Mouse (Mus musculus) adipose tissue, adult 10 weeks (tissue): Measurements from ENCODE around the gene Pafah1b1. TPM values are rescaled to one million over a fixed set of nuclear protein-coding genes. Genes with fewer than 3 reads are reported as not detected.

Source experiments
- polyA plus RNA-seq: library from polyadenylated mRNA; stranded (reverse); fragments of 350-450 nt; fragmentation: Illumina TruSeq; extraction: RNeasy Lipid Tissue Mini Kit (QIAGEN cat#74804); gene quantifications from one replicate; pipeline ENCODE4 v1.2.3, GENCODE M21; 2014; ENCODE audit warnings: low read depth, low replicate concordance

Pafah1b1 gene
- polyA plus RNA-seq: 63.9 TPM

DNA sequence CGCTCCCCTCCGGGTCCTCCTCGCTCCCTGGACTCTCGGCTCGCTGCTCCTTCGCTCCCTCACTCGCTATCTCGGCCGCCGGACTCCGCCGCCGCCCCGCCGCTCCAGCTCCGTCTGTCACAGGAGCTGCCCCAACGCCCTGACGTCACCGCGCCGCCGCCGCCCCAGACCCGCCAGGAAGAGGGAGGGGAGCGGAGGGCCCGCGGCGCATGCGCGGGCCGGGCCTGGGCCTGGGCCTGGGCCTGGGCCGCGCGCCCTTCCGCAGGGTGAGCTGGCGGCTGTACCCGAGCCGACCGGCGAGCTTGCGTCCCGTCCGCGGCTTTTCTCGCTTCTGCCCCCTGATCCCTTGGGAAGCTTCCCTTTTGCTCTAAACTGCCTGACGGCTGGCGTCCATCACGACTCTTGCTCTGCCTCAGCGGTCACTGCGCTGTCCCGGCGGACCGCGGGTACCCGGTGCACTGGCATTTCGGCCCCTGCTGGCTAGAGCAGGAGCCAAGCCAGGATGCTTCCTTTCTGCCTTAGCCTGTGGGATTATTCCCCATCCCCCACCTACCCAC, at the start of gene Pafah1b1:
Gene Pafah1b1 (minus strand): TSS at position 436 of the 557 bp plus-strand sequence.

DNA sequence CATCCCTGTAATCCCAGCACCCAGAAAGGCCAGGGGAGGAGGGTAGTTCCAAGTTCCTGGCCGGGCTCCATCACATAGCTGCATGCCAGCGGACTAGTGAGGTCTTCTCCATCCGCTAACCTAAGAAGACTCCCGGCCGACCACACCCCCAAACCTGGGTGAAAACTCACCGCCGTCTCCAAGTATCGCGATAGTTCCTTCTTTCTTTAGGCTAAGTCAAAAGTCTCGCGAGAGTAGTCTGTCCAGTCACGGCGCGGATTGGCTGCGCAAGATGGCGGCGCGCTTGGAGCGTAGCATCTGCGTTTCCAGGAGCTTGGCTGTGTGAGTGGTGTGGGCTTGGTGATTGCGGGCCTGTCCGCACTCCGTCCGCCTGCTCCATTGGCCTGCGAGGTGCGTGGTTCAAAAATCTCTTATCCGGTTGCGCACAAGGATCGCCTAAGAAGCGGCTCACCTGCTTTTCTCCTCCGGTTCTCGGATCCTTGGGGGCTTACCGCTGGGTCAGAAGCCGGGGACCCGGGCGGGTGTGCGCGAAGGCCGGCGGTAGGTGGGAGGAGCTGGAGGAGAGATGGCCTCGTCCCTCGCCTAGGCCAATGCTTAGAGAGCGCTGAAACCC, 46.2 kb upstream of the Pafah1b1 start, which contains the start of gene Mettl16:
Gene Mettl16 (plus strand): TSS at position 236 of the 613 bp plus-strand sequence.

DNA sequence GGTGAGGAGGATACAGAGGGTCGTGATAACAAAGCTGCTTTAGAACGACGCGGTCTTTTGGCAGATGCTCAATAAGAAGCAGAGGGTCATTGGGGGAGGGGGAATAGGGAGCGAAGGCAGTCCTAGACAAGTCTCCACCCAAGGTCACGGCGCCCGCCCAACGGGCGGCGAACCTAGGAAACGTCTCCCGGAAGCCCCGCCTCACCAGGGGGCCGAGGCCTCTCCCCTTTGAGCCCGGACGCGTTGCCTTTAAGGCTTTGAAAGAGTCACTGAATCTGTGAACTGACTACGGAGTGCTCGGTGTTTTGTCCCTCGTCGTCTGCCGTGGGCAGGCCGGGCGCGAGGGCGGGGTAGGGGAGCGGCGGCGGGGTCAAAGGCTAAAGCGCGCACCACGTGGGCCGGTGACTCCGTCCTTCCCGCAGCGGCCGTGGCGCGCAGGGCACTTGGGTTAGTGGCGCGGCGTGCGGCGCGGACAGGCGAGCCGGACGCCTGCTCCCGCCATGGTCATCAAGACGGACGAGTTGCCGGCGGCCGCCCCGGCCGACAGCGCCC, 75.3 kb downstream of the Pafah1b1 start, which contains the start of gene Cluh:
Gene Cluh (plus strand): TSS at position 401 of the 552 bp plus-strand sequence.

Other genes with a start within 250 kb of the Pafah1b1 start
- gene Rap1gap2, start 113.8 kb downstream of the Pafah1b1 start, polyA plus RNA-seq: 12.1 TPM
- 0.93 TPM for gene Ccdc92b, start 105.1 kb downstream of the Pafah1b1 start, polyA plus RNA-seq
- gene Cluh, start 75.2 kb downstream of the Pafah1b1 start, polyA plus RNA-seq: 66.1 TPM
- 15.0 TPM for gene Mettl16, start 46.2 kb upstream of the Pafah1b1 start, polyA plus RNA-seq
- gene Mnt, start 106.2 kb upstream of the Pafah1b1 start, polyA plus RNA-seq: 19.1 TPM
- gene Sgsm2, start 172.4 kb upstream of the Pafah1b1 start, polyA plus RNA-seq: 24.0 TPM
- gene Tsr1, start 173.4 kb upstream of the Pafah1b1 start, polyA plus RNA-seq: 20.3 TPM
- gene Smg6, start 201.2 kb upstream of the Pafah1b1 start, polyA plus RNA-seq: 24.4 TPM
- 35.6 TPM for gene Srr, start 201.3 kb upstream of the Pafah1b1 start, polyA plus RNA-seq